Mouse (Mus musculus) thymus, adult 2 months (tissue): ENCODE measurements around the gene Gm11444. TPM values are rescaled to one million over a fixed set of nuclear protein-coding genes. Genes with fewer than 3 reads are reported as not detected.

Experiments
- DNase-seq: peaks from one replicate; pipeline ENCODE4 v3.0.0; 2021
- H3K27ac ChIP-seq: fragments of 200-500 bp; 2 replicates; pipeline ENCODE4 v1.5.1; 2012; ENCODE audit warnings: low read length, control low read depth; ENCODE audit not compliant: control insufficient read depth, insufficient read depth
- H3K27me3 ChIP-seq: fragments of 200-500 bp; 2 replicates; pipeline ENCODE4 v1.6.1; 2012; ENCODE audit warnings: mild to moderate bottlenecking, low read length, moderate library complexity, mixed read lengths; ENCODE audit not compliant: control insufficient read depth, insufficient read depth
- H3K36me3 ChIP-seq: fragments of 200-500 bp; 2 replicates; pipeline ENCODE4 v1.6.1; 2012; ENCODE audit warnings: mild to moderate bottlenecking, low read length, moderate library complexity; ENCODE audit not compliant: control insufficient read depth, insufficient read depth
- H3K4me1 ChIP-seq: fragments of 200-500 bp; replicated peaks from 2 replicates; pipeline ENCODE4 v1.6.1; 2012; ENCODE audit warnings: low read length; ENCODE audit not compliant: control insufficient read depth, insufficient read depth
- H3K4me3 ChIP-seq: fragments of 200-500 bp; 2 replicates; pipeline ENCODE4 v1.5.1; 2012; ENCODE audit warnings: mild to moderate bottlenecking, low read length, control low read depth, moderate library complexity; ENCODE audit not compliant: control insufficient read depth, insufficient read depth
- CTCF ChIP-seq: fragments of 200-500 bp; IDR thresholded peaks from 2 replicates; pipeline ENCODE4 v1.5.1; 2012; ENCODE audit warnings: mild to moderate bottlenecking, control low read depth, low read length, moderate library complexity, borderline replicate concordance; ENCODE audit not compliant: control insufficient read depth, poor library complexity, insufficient read depth; ENCODE audit errors: extremely low read depth
- POLR2A ChIP-seq: fragments of 200-500 bp; IDR thresholded peaks from 2 replicates; pipeline ENCODE4 v1.6.1; 2012; ENCODE audit warnings: mild to moderate bottlenecking, low read length, control low read depth, moderate library complexity; ENCODE audit not compliant: control insufficient read depth, poor library complexity, insufficient read depth; ENCODE audit errors: extremely low read depth
- WGBS: fragments of 180-500 bp; shearing (Covaris S2); methylation state at CpG from one replicate; pipeline ENCODE4 v1.1.7; 2018; 5-methylcytosine and 5-hydroxymethylcytosine counted together
- polyA plus RNA-seq: library from polyadenylated mRNA; depleted of rRNA; stranded (reverse); fragments of >200 nt; gene quantifications from 2 replicates; pipeline ENCODE4 v1.2.3, GENCODE M21; 2012

The Gm11444 gene
- polyA plus RNA-seq, 1 experiment: not detected

DNA sequence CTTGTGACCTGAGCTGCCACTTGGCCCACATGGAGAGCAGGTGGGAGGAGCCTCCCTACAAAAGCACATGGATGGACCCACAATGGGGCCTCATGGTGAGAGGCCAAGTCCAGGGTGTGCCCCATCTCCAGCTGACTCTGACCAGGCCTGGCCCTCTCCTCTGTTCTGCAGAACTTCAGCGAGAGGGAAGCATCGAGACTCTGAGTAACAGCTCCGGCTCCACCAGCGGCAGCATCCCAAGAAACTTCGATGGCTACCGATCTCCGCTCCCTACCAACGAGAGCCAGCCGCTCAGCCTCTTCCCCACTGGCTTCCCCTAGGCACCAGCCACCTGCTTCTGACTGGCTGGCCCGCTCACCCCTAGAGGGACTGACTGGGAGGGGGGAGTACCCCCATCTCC is 25.1 kb downstream of the Gm11444 start:
- no peak for DNase-seq
- TF ChIP-seq POLR2A (no peak), CTCF (no peak)
- no peak overlapping the region for H3K27ac ChIP-seq
- 97% methylated on average over 10 of the region's 10 CpGs for WGBS
- H3K4me3 ChIP-seq: no peak overlapping the region
- no peaks in the 10 kb centered on the region for H3K36me3 ChIP-seq
- H3K4me1 ChIP-seq: no peaks in the 10 kb centered on the region
- H3K27me3 ChIP-seq: peaks cover 17% of the 10 kb centered on the region; the same call in 1 of the 2 replicates

- Histone ChIP-seq H3K27me3 (peaks cover 9% of the 10 kb centered on the region; the same call in 1 of the 2 replicates), H3K4me1 (no peaks in the 10 kb centered on the region), H3K36me3 (no peaks in the 10 kb centered on the region), H3K4me3 (no peak overlapping the region), H3K27ac (no peak overlapping the region)
- no peak for DNase-seq
- WGBS: 96% methylated on average over 4 of the region's 4 CpGs
- TF ChIP-seq CTCF (no peak), POLR2A (no peak)
These were observed 26.3 kb downstream of the Gm11444 start for GRCm38 (mm10) chr11:85823794-85824193.

DNA sequence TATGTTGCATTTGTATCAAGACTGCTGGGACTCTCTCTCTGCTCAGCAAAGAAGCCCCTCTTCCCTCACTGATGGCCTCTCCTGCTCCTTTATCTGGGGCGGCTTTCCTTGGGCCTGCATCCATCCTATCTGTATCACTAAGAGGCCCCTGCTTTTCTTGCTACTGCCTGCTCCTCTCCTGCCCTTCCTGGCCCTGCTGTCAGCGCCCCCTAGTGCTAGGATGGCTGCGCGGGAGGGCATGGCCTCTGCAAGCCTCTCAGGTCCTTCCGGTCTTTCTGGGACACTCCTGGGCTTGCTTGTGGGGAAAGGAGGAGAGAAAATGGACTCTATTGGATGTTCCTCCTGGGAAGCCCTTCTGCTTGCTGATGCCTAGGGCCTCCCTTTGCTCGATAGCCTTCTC is 27.0 kb downstream of the Gm11444 start:
- 31% methylated on average over 6 of the region's 6 CpGs for WGBS
- no peak for TF ChIP-seq POLR2A
- peak; percentile 74; the same call in 1 of the 2 replicates for TF ChIP-seq CTCF
- Histone ChIP-seq H3K4me3 (no peak overlapping the region), H3K27ac (no peak overlapping the region), H3K36me3 (no peaks in the 10 kb centered on the region), H3K27me3 (peaks cover 5% of the 10 kb centered on the region; the same call in 1 of the 2 replicates), H3K4me1 (no peaks in the 10 kb centered on the region)
- peak; percentile 80 for DNase-seq

DNA sequence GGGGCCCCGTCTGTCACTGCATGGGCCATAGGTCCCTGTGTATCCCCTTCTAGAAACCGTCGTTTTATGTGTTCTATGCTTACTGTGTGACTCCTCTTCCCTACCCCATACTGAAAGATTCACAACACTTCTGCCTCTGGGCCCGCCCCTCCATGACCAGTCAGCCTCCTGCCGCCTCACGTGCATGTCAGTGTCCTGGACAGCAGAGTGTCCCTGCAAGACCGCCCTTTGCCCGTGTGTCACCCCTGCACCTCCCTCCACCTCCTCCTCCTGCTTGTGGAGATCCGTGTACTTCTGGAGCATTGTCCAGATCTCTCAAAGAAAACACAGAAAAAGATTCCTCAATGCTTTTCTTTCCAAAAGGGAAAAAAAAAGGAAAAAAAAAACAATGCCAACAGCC is 28.5 kb downstream of the Gm11444 start:
- no peaks in the 10 kb centered on the region for H3K4me1 ChIP-seq
- no peak for DNase-seq
- no peak overlapping the region for H3K4me3 ChIP-seq
- no peak for TF ChIP-seq CTCF
- TF ChIP-seq POLR2A: no peak
- H3K36me3 ChIP-seq: no peaks in the 10 kb centered on the region
- H3K27ac ChIP-seq: no peak overlapping the region
- H3K27me3 ChIP-seq: no peaks in the 10 kb centered on the region; the same call in 1 of the 2 replicates
- WGBS: 93% methylated on average over 9 of the region's 9 CpGs

- Histone ChIP-seq H3K27me3 (no peaks in the 10 kb centered on the region), H3K27ac (no peak overlapping the region), H3K4me1 (no peaks in the 10 kb centered on the region), H3K36me3 (no peaks in the 10 kb centered on the region), H3K4me3 (no peak overlapping the region)
- WGBS: 89% methylated on average over 3 of the region's 3 CpGs
- TF ChIP-seq CTCF (no peak), POLR2A (no peak)
- no peak for DNase-seq
These were observed 29.2 kb downstream of the Gm11444 start for GRCm38 (mm10) chr11:85820959-85821358.

GRCm38 (mm10) chr11:85818401-85818800 is 31.7 kb downstream of the Gm11444 start:
- WGBS: 97% methylated on average over 3 of the region's 3 CpGs
- Histone ChIP-seq H3K36me3 (no peaks in the 10 kb centered on the region), H3K27ac (no peak overlapping the region), H3K4me3 (no peak overlapping the region), H3K27me3 (no peaks in the 10 kb centered on the region), H3K4me1 (no peaks in the 10 kb centered on the region)
- DNase-seq: no peak
- TF ChIP-seq POLR2A (no peak), CTCF (no peak)

DNA sequence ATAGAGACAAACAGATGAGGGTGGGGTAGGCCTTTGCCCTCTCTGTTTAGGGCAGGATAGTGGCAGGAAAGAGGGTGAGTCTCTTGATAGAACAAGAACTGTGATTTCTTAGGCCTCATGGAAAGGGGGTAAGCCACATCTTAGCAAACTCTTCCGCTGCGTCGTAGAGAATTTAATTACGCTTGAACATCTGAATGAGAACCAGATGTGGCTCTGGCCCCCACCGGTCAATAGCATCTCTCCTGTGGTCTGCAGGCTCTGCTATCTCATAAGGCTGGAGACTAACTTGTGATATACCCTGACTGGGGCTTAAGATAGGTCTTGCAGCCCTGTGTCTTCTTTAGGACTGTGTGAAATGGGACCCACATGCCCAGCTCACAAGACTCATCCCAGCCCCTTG is 33.7 kb downstream of the Gm11444 start:
- Histone ChIP-seq H3K27me3 (no peaks in the 10 kb centered on the region), H3K27ac (no peak overlapping the region), H3K36me3 (no peaks in the 10 kb centered on the region), H3K4me1 (no peaks in the 10 kb centered on the region), H3K4me3 (no peak overlapping the region)
- TF ChIP-seq POLR2A (no peak), CTCF (no peak)
- 97% methylated on average over 5 of the region's 5 CpGs for WGBS
- no peak for DNase-seq
